Mouse (Mus musculus): ENCODE measurements at regions not wholly inside any gene's neighbourhood (a gene's known extent, or its start where the extent isn't known, plus 50 kb on each side); places are given as distances from the start of the nearest gene placed in this dataset.

DNA sequence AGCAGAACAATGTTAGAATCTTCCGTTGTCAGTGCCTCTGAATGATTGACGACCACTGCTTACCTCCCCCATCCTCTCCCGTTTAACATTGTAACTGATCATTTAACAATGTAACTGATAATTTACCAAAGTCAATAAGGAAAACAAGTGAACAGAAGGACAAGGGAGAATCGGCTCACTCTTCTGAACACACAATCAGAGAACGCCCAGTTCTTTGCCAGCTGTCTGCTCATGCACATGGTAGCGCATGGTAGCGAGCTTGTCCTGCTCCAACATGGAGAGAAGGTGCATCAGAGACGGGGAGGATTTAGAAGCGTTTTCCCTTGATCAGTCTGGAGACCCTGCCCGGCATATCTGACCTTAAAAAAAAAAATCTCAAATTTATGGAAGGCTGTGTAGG lies 126.6 kb upstream of the Rfx3 start:
- DNase-seq (no peak), ATAC-seq (no peak)
- Histone ChIP-seq H3K9me3 (ENCODE audit: low read length) (no peaks in the 10 kb centered on the region), H3K4me3 (ENCODE audit: low read depth, low read length) (no peak overlapping the region), H3K27me3 (ENCODE audit: insufficient read depth, low read length) (no peaks in the 10 kb centered on the region), H3K4me1 (ENCODE audit: insufficient read depth) (no peaks in the 10 kb centered on the region), H3K27ac (ENCODE audit: low read depth) (no peak overlapping the region), H3K9ac (replicated peaks) (no peak overlapping the region), H3K36me3 (replicated peaks; ENCODE audit: insufficient read depth, low read length) (no peaks in the 10 kb centered on the region), H3K4me2 (ENCODE audit: low read depth, low read length) (no peak overlapping the region)
- no peak for TF ChIP-seq EP300 (IDR thresholded peaks at IDR 0.05; ENCODE audit: low read depth)
- TF ChIP-seq CTCF (IDR thresholded peaks at IDR 0.05; ENCODE audit: low read depth), result no peak
- 75% methylated on average over 10 of the region's 10 CpGs for WGBS (ENCODE audit: insufficient replicate concordance)

DNA sequence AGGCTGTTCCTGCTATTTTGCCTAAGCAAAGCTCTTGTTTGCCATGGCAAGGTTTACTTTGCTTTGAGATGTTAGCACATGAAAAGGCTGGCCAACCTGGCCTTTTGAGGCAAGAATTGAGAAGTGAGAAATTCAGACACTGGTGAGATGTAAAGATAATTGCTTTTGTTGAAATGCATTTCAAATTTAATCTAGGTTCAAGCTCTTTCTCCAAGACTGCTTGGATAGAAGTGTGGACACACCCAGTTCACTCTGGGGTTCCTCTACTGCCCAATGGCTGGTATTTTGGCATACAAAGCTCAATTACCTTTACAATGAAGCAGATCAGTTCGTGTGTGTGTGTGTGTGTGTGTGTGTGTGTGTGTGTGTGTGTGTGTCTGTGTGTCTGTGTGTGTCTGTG lies 123.8 kb upstream of the Rfx3 start:
- no peaks in the 10 kb centered on the region for H3K9me3 ChIP-seq (ENCODE audit: low read length)
- no peak for ATAC-seq

DNA sequence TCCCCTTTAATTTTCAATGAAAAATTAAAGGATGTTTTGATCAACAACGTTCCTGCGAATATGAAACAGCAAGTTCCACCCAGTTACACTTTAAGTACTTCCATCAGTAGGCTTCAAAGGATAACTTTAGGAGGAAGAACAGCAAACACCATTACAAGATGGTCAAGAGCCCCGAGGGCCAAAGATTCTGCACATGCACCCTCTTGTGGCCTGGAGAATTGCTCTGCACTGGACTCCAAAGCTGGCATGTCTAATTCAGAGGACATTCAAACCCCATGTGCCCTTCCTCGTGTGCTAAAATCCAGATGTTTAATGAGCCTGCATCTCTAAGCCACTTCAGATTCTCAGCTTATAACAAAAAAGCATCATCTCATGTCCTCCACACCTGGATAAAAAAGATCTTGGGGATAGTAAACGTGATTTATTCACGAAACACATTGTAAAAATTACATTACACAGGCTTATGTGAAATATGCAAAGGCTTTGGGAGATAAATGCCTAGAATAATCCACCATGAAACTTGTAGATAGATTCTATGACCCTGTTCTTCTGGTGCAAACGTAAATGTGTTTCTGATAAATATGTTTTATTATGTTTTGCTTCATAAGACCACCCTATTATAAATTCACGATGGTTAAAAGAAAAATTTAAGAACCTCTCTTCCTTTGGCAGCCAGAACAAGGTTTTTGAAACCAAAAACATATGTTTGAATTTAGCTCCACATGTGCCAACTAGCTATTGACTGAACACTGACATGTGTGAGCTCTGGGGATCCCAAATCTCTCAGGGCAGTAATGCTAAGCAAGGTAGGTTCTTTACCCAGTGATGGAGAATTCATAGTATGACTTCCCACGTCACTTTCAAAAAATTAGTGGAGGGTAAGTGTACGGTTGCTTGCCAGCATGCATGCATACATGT lies 100.6 kb upstream of the Rfx3 start:
- Histone ChIP-seq H3K9ac (replicated peaks) (no peak overlapping the region), H3K4me2 (ENCODE audit: low read depth, low read length) (no peak overlapping the region), H3K4me1 (ENCODE audit: insufficient read depth) (no peaks in the 10 kb centered on the region), H3K4me3 (ENCODE audit: low read depth, low read length) (no peak overlapping the region), H3K27ac (ENCODE audit: low read depth) (no peak overlapping the region), H3K36me3 (replicated peaks; ENCODE audit: insufficient read depth, low read length) (no peaks in the 10 kb centered on the region), H3K9me3 (ENCODE audit: low read length) (no peaks in the 10 kb centered on the region), H3K27me3 (ENCODE audit: insufficient read depth, low read length) (no peaks in the 10 kb centered on the region)
- ATAC-seq (no peak), DNase-seq (no peak)
- 73% methylated on average over 10 of the region's 10 CpGs for WGBS (ENCODE audit: insufficient replicate concordance)
- TF ChIP-seq CTCF (IDR thresholded peaks at IDR 0.05; ENCODE audit: low read depth), result peak; percentile 26
- TF ChIP-seq EP300 (IDR thresholded peaks at IDR 0.05; ENCODE audit: low read depth), result no peak

More for the DNA sequence above, 123.8 kb upstream of the Rfx3 start:
- no peak overlapping the region for H3K4me3 ChIP-seq (ENCODE audit: low read depth, low read length)
- H3K27me3 ChIP-seq (ENCODE audit: insufficient read depth, low read length), result no peaks in the 10 kb centered on the region
- H3K4me1 ChIP-seq (ENCODE audit: insufficient read depth), result no peaks in the 10 kb centered on the region
- no peak for DNase-seq
- TF ChIP-seq CTCF (IDR thresholded peaks at IDR 0.05; ENCODE audit: low read depth) (no peak), EP300 (IDR thresholded peaks at IDR 0.05; ENCODE audit: low read depth) (no peak)
- 23% methylated on average over 1 of the region's 1 CpGs for WGBS (ENCODE audit: insufficient replicate concordance)
- no peak overlapping the region for H3K9ac ChIP-seq (replicated peaks)
- H3K36me3 ChIP-seq (replicated peaks; ENCODE audit: insufficient read depth, low read length), result no peaks in the 10 kb centered on the region
- no peak overlapping the region for H3K4me2 ChIP-seq (ENCODE audit: low read depth, low read length)
- no peak overlapping the region for H3K27ac ChIP-seq (ENCODE audit: low read depth)

DNA sequence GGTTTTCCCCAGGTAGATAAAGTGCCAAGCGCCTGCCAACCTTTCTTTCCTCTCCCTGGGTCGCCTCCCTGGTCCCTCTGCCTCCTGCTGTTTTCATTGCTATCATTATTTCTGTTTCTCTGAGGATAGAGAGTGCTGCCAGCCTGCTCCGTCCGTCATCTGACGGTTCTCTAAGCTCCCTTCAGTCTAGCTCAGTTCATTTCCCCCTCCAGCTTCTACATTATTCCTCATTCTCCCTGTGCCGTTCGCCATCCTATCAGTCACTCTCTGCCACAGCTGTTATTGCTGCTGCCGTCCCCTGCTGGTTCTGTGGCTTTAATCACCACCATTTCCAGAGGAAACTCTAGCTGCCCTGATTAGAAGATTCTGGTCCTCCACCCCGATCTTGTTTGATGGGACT lies 84.7 kb upstream of the Rfx3 start:
- no peak overlapping the region for H3K4me3 ChIP-seq (ENCODE audit: low read depth, low read length)
- no peak overlapping the region for H3K9ac ChIP-seq (replicated peaks)
- WGBS (ENCODE audit: insufficient replicate concordance), result 37% methylated on average over 9 of the region's 9 CpGs
- DNase-seq (no peak), ATAC-seq (no peak)
- no peak overlapping the region for H3K27ac ChIP-seq (ENCODE audit: low read depth)
- H3K9me3 ChIP-seq (ENCODE audit: low read length), result no peaks in the 10 kb centered on the region
- no peaks in the 10 kb centered on the region for H3K36me3 ChIP-seq (replicated peaks; ENCODE audit: insufficient read depth, low read length)
- no peaks in the 10 kb centered on the region for H3K4me1 ChIP-seq (ENCODE audit: insufficient read depth)
- TF ChIP-seq EP300 (IDR thresholded peaks at IDR 0.05; ENCODE audit: low read depth), result no peak
- TF ChIP-seq CTCF (IDR thresholded peaks at IDR 0.05; ENCODE audit: low read depth), result no peak
- H3K4me2 ChIP-seq (ENCODE audit: low read depth, low read length), result no peak overlapping the region
- H3K27me3 ChIP-seq (ENCODE audit: insufficient read depth, low read length), result no peaks in the 10 kb centered on the region

DNA sequence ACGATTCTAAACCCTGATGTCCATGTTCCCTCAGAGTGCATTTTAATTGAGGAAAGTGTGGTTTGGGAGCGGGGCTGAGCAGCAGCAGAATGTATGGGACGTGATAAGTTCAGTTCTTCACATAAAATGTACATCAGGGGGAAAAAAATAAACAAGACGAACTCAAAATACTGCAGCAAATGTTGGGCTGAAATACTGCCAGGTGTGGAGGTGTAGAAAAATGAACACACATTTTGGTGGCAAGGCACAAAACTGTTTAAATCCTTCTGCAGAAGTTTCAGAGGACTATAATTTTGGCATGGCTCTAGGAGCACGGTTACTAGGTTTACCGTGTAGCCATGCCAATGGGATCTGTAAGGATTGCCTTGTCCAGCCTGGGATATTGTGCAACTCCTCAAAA lies 81.3 kb upstream of the Rfx3 start:
- H3K27me3 ChIP-seq (ENCODE audit: insufficient read depth, low read length), result no peaks in the 10 kb centered on the region
- WGBS (ENCODE audit: insufficient replicate concordance), result 82% methylated on average over 6 of the region's 6 CpGs
- DNase-seq (no peak), ATAC-seq (no peak)
- H3K4me3 ChIP-seq (ENCODE audit: low read depth, low read length), result no peak overlapping the region
- H3K9ac ChIP-seq (replicated peaks), result no peak overlapping the region
- H3K4me2 ChIP-seq (ENCODE audit: low read depth, low read length), result no peak overlapping the region
- H3K36me3 ChIP-seq (replicated peaks; ENCODE audit: insufficient read depth, low read length), result no peaks in the 10 kb centered on the region
- TF ChIP-seq EP300 (IDR thresholded peaks at IDR 0.05; ENCODE audit: low read depth) (no peak), CTCF (IDR thresholded peaks at IDR 0.05; ENCODE audit: low read depth) (no peak)
- no peaks in the 10 kb centered on the region for H3K9me3 ChIP-seq (ENCODE audit: low read length)
- H3K4me1 ChIP-seq (ENCODE audit: insufficient read depth), result no peaks in the 10 kb centered on the region
- H3K27ac ChIP-seq (ENCODE audit: low read depth), result no peak overlapping the region

DNA sequence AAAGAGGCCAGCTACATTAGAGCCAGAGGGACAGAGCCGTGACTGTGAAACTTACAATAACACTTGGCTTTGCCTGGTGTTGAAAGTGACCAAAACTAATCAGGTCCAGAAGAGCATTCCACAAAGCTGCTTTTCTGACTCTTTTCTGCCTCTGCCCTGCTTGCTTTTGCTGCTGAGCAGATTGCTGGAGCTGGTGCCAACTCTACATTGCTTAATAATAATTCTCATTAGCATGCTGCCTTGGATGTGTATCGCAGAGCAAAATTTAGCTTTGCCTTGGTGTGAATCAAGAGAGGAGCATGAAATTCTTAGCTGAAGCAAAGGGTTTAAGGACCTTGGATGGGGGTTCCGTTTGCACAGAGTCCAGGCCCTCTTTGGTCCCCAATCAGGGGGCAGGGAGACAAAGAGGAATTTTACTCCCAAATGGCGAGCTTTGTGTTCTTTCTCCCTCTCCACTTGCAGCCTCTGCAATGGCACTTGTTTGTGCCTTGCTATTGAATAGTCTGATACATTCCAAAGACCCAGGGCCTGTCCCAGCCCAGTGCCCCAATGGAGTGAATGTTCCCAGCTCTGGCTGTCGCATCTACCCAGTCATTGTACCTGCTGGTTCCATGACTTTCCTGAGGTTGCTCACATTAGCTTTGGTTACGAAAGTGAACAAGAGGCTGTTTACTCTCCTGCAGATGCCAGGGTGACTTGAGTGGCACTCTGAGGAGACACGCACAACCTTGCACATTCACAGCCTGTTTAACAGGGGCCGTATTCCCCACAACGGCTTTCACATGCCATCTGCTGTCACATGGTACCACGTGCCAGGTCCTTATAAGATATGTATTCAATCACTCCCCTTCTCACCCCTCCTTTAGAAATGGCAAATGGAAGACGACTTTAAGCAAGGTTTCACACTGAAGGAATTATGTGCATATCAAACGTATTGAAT lies 76.9 kb upstream of the Rfx3 start:
- ATAC-seq, result no peak

More for the DNA sequence above, 76.9 kb upstream of the Rfx3 start:
- Histone ChIP-seq H3K4me1 (ENCODE audit: insufficient read depth) (no peaks in the 10 kb centered on the region), H3K9ac (replicated peaks) (no peak overlapping the region), H3K4me3 (ENCODE audit: low read depth, low read length) (no peak overlapping the region), H3K27me3 (ENCODE audit: insufficient read depth, low read length) (no peaks in the 10 kb centered on the region), H3K4me2 (ENCODE audit: low read depth, low read length) (no peak overlapping the region), H3K36me3 (replicated peaks; ENCODE audit: insufficient read depth, low read length) (no peaks in the 10 kb centered on the region), H3K9me3 (ENCODE audit: low read length) (no peaks in the 10 kb centered on the region), H3K27ac (ENCODE audit: low read depth) (no peak overlapping the region)
- DNase-seq, result no peak
- no peak for TF ChIP-seq CTCF (IDR thresholded peaks at IDR 0.05; ENCODE audit: low read depth)
- no peak for TF ChIP-seq EP300 (IDR thresholded peaks at IDR 0.05; ENCODE audit: low read depth)
- 77% methylated on average over 12 of the region's 12 CpGs for WGBS (ENCODE audit: insufficient replicate concordance)
